Mouse (Mus musculus) common myeloid progenitor, adult 5-6 weeks (primary cell): ENCODE measurements around the gene Ugt8a. TPM values are rescaled to one million over a fixed set of nuclear protein-coding genes. Genes with fewer than 3 reads are reported as not detected.

Source experiments
- ATAC-seq: replicated peaks from 2 replicates; pipeline ENCODE4 v1.8.0; 2016; ENCODE audit warnings: low read depth, mild to moderate bottlenecking, moderate TSS enrichment, inconsistent platforms; ENCODE audit not compliant: poor library complexity, severe bottlenecking
- total RNA-seq: library from RNA; stranded (forward); fragments of 200-1000, 187-1606 nt; gene quantifications from 2 replicates; pipeline ENCODE4 v1.2.3, GENCODE M21; 2017

Gene Ugt8a
- total RNA-seq = 0.29 and 0.82 TPM in 2 replicates

- ATAC-seq = peak; percentile 50
Measured at GRCm38 (mm10) chr3:125938092-125938755, at the start of gene Ugt8a. Gene Ugt8a, minus strand, starts transcription at chr3:125938619.

DNA sequence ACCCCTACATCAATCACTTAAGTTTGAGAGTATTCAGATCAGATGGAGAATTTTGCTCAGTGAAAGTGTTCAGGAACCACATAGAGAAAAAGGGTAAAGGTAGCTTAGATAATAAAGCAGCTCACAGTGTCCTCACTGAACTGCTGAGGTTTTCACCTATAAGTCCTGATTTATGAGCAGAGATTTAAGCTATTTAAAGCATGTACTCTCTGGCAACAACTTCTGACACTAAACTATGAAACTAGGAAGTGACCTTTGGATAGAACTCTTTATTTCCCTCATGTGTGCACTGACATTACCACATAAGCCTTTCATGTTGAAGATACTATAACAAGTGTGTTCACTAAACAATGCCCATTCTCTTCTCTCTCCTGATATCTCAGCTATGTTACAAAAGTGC is 48.2 kb upstream of the Ugt8a start:
- no peak for ATAC-seq

DNA sequence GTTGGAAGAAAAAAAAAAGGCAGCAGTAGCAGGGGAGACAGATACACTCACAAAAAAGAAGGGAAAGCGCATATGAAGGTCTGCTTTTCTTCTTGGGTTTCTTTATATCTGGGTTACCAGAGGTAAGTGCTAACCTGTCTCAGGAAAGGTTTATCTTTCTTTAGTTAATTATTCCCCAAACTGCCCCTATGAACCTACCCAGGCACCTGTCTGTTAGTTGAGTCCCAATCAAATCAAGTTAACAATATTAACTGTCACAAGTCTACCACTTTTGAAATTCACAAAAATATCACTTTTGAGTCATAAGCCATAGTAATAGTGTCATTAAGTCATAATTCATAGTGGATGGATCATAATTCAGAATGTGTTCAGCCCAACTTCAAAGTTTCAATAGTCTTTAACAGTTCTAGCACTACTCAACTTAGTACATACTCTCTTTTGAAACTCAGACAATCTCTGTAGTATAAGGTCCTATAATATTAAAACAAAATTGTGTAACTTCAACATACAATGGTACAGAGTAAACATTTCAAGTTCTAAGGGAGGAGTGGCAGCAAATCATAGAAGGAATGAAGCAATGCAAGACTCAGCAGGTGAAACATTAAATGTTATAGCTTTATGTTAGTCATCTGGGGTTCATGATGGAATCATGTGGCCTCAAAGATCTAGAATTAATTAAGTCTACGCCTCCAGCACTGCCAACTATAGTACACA is 45.4 kb upstream of the Ugt8a start:
- ATAC-seq = no peak

DNA sequence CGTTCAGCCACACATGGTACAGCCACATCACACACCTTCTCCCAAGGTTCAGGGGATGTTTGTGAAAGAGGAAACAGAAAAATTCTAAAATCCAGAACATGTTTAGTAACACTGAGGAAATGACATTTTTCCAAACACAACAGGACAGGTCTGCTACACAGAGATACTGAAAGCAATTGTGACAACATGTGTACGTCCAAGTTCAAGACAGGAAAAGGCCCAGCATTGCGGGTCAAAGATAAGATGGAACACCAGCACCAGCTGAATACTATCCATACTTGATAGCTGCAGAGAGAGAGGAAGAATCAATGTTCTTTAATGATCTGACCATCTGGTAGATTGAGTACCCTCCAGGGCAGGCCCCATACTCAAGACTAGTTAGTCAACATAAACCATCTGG is 41.1 kb upstream of the Ugt8a start:
- ATAC-seq = 0 out of 2 replicates have a peak, but pooled peaks have one; percentile 11

DNA sequence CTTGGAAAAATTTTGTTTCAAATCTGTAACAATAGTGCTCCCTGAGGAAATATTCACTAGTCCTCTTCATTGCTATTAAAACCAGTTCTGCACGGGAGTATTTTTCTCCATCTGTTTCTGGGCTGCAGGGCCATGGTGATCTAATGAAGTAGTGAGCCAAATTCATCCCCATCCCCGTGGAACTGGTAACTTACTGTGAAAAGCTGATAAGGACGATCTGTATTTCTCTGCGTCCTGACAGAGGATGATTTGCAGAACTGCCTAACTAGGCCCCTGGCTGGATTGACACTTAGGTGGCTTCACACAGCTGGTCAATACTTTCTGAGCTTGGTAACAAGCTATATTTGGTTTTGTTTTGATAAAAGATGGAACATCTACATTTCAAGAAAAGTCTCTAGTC is 37.5 kb upstream of the Ugt8a start:
- ATAC-seq = no peak

DNA sequence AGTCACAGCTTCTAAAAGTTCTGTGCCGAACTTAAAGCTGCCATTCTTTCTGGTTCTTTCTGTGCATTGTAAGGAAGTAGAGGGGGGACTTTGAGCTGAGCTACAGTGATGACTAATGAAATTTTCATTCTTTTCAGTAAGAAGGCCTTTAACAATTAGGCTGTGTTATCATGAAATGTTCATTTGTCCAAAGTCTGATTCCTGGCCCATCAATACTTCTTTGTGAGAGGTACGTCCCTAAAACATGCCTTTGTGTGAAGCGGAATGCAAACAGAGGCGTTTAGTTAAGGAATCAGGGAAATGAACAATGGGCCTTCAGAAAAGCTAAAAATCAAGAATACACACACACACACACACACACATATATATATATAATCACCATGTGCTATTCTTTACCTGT is 31.0 kb upstream of the Ugt8a start:
- no peak for ATAC-seq

DNA sequence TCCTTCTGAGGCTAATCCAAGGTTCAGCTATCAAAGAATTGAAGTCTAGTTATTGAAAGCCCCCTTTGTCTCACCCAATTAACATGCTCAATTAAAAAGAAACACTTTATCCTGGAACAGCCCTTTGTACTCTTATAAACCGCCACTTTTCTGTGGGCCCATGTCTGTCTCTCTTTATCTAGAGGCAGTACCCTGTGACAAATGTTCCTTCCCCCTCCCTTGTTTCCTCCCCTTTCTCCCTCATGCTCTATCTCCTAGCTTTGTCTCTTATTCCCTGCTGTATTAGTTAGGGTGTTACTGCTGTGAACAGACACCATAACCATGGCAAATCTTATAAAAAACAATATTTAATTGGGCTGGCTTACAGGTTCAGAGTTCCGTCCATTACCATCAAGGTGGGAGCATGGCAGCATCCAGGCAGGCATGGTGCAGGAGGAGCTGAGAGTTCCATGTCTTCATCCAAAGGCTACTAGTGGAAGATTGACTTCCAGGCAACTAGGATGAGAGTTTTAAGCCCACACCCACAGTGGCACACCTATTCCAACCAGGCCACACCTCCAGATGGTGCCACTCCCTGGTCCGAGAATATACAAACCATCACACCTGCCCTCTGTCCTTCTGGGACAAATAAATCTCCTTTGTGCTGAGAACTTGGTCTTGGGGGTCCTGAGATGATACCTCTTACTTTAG is 17.9 kb upstream of the Ugt8a start:
- no peak for ATAC-seq

DNA sequence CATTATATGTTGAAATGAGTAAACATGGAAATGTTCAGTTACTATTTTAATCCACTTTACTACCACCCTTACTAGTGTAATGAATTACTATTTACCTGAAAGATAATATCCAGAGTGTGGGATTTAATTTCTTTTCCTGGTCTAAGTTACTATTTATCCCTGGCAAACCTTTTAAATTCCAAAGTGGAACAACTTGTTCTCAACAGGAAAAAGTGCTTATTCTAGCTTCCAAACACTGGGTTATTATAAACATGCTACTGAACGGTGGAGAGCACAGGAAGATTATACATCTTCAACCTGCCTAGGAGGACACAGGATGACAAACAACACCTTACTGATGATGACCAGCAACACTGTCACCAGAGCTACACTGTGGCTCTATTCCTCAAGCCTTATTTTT is 16.5 kb upstream of the Ugt8a start:
- ATAC-seq = no peak

GRCm38 (mm10) chr3:125940811-125941210 is 2.4 kb upstream of the Ugt8a start:
- no peak for ATAC-seq

DNA sequence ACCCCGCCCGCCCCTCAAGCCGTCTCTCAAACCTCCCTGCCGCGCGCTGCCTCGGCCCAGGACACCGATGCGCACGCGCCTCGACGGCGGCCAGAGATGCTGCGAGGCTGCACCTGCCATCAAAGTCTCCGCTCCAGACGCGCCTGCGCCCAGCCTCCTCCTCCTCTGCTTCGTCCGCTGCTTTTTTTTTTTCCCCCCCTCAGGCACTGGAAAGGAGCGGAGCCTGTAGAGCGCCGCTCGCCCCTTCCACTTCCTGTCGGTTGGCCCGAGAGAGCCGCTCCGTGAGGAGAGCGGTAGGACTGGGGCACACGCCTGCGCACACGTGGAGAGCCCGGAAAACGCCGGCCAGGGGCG is 314 bp upstream of the Ugt8a start:
- peak; percentile 65 for ATAC-seq

DNA sequence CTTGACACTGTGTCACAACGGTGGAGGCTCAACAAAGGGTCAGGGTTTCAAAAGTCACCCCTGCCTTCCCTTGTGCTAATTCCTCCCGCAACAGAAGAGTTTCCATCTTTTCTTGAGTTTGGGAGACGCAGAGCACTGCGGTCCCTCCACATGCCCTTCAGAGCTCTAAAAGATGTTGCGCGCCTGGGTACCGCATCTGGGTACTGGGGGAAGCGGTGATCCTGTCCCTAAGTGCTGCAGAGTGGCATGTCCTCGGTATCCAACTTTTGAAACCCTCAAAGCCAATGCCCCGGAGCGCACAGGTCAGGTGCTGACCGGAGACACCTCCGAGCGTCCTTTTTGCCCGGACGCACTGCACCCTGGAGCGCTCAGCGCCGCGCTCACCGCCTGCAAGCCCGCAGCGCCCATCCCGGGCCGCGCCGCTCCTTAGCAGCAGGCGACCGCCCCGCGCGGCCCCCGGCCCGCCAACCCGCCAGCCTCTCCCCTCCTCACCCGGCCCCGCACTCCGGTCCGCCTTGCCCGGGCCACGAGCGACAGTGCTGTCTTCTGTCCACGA is 805 bp downstream of the Ugt8a start:
- ATAC-seq = no peak

DNA sequence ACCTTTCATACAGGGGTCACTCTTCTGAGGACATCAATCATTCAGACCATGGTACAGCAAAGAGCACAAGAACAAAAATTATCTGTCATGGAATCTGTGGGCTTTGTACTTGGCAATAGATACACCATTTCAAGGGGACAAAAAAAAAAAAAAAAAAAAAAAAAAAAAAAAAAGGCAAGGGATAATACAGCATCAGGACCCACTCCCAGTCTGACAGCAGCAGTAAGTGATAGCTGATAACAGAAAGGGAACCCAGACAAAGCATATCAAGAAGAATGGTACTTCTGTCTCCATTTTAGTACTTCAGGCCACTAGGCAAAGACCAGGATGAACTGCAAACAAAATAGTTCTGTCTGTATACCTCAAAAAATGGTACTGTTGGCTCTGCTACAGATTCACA is 2.6 kb downstream of the Ugt8a start:
- no peak for ATAC-seq

- peak; percentile 88 for ATAC-seq
Measured at GRCm38 (mm10) chr3:125932594-125933237, 5.7 kb downstream of the Ugt8a start.

DNA sequence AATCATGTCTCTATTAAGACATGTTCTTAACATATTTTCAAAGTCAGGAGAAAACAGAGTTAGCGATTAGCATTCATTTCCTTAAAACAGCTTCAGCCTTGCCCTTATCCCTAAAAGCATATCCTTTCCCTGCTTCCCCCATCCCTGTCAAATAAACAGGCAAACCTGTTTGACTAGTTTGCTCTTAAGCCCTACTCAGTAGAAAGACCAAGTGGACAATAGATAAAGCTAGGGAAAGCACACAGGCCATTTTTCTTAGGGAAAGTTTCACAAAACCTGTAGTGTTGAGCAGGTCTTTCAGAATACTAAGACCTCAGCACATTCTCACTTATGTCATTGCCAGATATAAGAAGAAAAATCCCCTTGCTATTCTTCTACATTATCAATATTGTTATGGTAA is 7.4 kb downstream of the Ugt8a start:
- no peak for ATAC-seq

GRCm38 (mm10) chr3:125920876-125921275 is 17.5 kb downstream of the Ugt8a start:
- no peak for ATAC-seq

GRCm38 (mm10) chr3:125898976-125899375 is 39.4 kb downstream of the Ugt8a start:
- no peak for ATAC-seq

- no peak for ATAC-seq
Measured at GRCm38 (mm10) chr3:125887109-125887508, 51.3 kb downstream of the Ugt8a start.

DNA sequence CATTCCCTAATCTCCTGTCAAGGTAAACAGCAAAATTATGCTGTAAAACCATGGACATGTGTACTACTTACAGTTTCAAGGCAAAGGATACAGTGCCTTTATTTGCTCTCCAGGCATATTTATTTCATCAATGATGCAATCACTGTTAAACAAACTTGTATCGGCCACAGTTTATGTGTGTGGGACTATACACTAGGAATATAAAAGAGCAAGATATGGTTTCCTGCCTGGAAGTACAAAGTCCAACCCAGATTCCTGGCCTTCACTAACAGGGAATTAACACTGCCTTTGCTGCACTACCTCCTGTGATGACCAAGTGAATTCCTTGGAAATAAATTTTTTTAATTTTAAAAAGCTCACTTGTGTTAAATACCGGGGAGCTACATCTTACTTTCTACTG is 53.5 kb downstream of the Ugt8a start:
- ATAC-seq = no peak

GRCm38 (mm10) chr3:125884423-125884822 is 54.0 kb downstream of the Ugt8a start:
- ATAC-seq = no peak

- ATAC-seq = no peak
Measured at GRCm38 (mm10) chr3:125883009-125883408, 55.4 kb downstream of the Ugt8a start.

DNA sequence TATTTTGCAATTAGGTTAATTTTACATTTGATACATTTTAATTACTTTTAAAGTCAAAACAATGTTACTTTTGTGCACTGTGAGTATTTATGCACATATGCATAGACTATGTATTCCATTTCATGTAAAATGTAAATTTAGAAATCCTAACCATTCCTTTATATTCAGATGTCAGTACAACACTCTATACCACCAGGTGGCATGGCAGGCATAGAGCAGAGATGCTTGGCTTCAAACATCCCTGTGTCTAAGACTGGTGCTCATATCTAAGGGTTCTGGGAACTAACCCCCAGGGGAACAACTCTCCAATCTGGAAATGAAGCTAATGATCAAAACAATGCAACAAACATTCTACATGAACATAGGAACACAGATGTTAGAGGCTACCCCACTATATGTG is 56.6 kb downstream of the Ugt8a start:
- 0 out of 2 replicates have a peak, but pooled peaks have one; percentile 39 for ATAC-seq
